Mouse (Mus musculus) embryo, embryonic 9.5 days (tissue): ENCODE data around the gene Prss46.

Experiments used
- DNase-seq: peaks from one replicate; pipeline ENCODE4 v3.0.0-alpha.2; 2017; ENCODE audit errors: extremely low spot score

Prss46 gene

DNA sequence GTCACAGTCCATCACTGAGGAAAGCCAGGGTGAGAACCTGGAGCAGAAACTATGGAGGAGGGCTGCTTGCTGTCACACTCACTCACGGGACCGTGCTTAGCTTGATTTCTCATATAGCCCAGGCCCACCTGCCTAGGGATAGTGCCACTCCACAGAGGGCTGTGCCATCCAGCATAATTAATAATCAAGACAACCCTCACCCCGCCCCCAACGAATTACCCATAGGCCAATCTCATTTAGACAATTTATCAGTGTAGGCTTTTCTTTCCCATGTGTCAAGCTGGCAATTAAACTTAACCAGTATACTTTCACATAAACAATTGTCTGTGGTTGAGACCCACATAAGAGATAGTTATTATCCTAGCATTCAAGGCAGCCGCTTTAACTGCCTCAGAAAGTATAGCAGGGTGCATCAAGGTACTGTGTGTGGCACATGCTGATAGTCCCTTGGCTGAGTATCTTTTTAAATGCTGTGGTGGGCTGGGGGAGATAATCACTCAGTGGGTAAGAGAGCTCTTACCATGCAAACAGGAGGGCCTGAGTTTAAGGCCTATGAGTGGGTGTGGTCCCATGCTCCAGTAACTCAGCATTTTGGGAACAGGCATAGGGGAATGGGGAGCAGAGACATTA lies 14.8 kb downstream of the Prss46 start:
- DNase-seq, result no peak

DNA sequence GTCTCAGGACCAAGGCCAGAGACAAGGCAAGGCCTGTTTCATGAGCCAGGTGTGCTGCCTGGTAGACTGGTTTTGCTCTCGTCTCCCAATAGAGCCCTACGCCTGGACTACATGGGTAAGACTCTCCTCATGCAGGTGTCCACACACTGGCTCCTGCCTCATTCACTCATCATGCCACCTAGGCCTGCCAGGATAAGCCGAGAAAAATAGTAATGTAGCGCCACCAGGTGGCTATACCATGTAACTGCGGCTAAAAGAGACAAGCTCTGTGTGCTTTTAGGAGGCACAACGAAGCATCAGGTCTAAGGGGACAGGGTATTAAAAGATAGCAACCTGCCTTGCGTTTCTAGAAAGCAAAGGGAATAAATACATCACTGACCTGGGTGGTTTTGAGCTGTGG lies 26.7 kb downstream of the Prss46 start:
- peak; percentile 57 for DNase-seq

DNA sequence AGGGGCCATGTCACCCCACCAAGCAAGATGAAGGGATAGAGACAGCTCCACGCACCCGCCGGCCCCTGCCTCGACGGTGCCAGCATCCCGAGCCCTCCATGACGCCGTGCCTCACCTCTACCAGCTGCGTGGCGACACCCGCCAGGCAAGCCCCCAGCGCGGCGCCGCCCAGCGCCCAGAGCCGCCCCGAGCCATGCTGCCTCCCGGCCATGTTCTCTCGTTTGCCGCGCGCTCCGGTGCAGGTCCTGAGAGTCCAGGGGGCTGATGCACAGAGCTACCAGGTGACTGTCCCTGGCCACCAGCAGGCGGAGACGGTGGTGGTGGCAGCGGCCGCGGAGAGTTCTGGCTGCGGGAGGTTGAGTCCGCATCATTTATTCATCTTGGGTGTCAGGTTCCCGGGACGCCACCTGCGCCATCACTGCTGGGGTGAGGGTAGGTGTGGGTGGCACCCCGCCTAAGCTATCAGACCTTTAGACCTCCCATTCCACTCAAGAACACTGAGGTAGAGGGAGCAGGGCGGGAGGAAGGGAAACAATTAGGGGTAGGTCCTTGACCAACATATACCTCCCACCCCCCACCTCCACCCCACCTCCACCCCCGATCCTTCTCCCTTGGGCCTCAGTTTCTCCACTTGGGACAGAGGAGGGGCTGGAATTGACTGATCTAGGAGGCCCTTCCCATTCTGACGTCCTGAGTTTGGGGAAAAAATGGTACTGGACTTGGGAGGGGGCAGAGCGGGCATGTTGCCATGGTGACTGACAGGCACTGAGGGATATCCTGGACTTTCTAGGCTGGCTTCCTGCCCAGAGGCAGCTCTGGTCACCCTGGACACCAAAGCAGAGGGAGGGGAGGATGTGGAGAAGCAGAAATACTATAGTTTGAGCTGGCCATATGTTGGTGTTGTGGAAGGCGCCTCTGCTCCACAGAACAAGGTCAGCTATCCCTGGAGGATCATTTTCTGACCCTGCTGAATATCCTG lies 29.7 kb downstream of the Prss46 start:
- DNase-seq, result no peak

DNA sequence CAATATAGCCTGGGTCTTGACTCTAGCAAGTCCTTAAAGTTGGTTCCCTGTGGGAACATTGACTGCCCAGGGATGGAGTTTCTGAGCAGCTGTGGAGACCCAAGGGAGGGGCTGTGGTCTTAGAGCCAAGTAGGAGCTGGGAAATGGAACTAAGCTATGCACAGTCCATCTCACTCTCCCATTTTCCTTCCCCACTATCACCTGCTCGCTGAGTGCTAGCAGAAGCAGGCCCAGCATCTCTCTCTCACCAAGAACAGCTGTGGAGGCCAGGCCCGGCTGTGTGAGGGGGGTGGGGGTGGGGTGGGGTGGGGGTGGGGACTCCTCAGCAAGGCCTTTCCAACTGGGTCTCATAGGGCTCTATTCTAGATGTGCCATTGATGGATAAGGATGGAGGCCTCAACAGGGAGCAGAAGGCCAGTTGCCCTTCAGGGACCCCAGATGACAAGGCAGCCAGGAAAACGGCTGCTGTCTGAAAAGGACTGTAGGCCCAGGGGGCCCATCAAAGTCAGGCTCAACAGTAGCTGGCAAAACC lies 30.4 kb downstream of the Prss46 start:
- DNase-seq, result no peak

DNA sequence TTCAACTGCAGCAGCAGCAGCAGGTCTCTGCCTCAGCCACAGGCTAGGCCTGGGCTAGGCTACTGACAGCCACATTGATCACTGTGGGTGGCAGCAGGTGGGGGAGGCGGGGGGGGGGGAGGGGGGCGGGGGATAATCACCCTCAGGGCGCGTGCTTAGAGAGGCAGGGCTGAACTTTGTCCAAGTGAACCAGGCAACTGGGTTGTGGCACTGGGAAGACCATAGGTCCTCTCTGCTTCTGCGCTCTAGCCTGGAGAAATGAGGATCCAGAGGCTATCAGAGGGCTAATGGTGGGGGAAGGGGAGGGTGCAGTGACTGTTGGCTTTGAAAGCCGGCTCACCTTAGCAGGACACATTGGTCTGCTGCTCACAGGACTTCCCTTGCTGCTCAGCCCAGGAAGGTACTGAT lies 31.0 kb downstream of the Prss46 start:
- peak; percentile 52 for DNase-seq

DNA sequence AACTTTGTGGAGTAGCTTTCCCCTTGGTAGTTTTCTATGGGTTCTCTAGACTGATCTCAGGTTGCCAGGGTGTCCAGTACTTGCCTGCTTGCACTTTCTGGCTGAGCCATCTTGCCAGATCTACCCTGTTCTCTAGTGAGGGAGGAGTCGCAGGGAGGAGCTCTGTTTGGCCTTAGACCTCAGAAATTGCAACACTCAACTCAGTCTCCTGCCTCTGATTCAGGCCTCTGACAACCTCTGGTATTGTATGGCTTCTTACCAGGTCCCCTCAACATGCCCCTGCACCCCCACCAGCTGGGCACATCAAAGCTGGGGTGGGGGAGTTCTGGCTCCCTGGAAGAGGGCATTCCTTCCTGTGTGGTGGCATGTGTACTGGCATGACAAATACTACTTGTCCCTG lies 33.0 kb downstream of the Prss46 start:
- no peak for DNase-seq

DNA sequence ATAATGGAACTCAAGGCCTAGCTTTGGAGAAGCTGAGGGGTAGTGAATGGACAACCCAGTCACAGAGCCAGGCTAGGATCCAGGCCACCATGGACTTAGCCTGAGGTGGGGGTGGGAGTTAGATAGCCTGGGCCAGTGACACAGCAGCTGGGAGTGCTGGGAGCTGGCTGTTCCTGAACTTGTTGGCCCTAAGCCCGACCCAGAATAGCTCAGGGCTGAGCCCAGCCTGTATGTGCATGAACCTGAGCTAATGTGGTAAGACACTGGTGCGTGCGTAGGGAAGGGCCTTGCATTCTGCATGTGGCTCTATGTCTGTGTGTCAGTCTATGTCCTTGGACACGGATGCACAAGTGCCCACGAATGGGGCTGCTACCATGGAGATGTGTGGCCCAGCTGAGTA lies 33.6 kb downstream of the Prss46 start:
- no peak for DNase-seq

DNA sequence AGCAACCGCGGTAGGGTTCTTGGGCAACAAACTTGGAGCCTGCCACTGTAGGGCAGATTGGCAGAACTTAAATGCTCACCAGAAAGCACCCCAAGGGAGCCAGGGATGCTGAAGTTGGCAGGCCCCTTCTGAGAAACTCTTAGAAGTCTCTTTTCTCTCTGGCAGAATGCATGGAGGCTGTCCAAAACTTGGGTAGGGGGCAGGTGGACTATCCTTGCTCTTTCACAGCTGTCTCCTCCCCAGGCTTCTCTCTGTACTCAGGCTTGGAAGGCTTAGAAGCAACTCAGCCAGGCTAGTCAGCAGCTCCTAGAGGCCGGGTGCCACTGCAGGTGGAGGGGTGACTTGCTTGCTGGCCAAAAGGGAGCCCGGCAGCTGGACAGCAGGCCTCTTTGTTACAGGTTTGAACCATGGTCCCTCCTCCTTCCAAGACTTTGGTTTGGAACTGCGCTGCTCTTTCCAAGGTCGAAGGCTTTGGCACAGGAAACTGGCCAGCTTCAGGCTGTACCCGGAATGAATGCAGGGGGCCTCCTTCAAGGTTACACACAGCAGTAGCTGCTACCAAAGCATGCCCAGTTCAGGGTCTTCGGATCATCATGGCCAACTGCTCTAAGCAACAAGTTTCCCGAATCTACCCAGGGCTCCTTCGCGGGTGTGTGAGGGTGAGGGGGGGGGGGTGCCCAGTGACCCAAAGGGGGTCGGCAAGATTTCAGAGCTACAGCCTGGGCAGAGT lies 35.0 kb downstream of the Prss46 start, which contains the start of gene Als2cl:
Als2cl (plus strand) TSS at position 680 of the 730 bp plus-strand sequence.
- no peak for DNase-seq

DNA sequence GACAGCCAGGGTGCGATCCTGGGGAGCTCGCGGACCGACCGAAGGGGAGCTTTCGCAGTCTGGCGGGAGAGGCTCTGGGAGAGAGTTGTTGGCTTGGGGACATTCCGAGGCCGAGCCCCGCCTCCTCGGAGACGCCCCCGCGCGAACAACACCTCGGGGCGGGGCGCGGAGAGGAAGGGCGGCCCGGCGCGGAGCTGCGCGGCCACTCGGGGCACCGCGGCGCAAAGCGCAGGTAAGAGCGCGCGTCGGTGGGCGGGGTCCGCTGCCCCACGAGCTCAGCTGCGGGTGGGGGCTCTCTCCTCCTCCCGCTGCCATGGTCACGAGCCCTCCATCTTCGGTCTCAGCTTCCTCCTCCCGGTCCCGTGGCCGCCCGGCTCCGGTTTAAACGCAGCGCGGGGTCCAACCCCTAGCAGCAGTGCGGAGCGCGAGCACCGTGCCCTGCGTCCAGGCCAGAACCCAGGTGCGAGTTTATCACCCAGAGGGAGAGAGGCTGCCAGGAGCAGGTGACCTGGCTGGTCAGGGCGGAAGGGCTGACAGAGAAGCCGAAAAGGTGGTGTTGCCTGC lies 35.8 kb downstream of the Prss46 start, which contains the start of gene Tmie:
Tmie (minus strand) TSS at position 116 of the 564 bp plus-strand sequence.
- no peak for DNase-seq

DNA sequence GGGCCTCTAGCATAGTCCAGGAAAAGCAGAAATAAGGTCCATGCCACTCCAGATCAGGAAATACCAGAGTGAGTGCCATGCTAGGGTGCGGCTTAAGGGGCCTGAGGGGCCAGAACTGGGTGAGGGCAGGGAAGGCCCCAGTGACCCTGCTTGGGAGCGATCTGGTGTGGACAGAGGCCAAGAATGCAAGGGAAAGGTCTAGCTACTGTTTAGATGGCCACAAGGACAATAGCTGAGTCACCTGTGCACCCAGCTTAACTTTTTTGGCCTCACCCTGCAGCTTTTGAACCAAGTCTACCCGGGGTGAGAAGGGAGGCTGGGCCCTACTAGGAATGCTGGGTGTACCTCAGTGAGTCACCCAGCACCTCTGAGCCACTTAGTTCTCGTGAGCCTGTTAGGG lies 36.5 kb downstream of the Prss46 start:
- DNase-seq, result no peak

DNA sequence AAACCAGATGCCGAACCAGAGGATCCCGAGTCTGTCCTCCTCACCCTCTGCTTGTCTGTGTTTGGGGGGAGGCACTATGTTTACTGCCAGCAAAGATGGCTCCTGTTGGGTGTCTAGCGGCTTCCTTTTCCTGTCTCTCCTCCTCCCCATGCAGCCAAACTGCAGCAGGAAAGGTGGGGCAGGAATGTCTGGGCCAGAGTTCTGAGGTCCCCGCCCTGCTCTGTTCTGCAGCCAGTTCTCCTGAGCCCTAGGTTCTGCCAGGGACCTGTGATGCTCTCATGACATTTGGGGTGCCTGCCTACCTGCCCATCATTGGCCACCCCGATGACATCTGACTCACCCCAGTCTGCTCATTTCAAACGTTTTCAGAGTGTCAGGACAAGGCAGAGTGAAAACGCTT lies 37.6 kb downstream of the Prss46 start:
- DNase-seq, result no peak

DNA sequence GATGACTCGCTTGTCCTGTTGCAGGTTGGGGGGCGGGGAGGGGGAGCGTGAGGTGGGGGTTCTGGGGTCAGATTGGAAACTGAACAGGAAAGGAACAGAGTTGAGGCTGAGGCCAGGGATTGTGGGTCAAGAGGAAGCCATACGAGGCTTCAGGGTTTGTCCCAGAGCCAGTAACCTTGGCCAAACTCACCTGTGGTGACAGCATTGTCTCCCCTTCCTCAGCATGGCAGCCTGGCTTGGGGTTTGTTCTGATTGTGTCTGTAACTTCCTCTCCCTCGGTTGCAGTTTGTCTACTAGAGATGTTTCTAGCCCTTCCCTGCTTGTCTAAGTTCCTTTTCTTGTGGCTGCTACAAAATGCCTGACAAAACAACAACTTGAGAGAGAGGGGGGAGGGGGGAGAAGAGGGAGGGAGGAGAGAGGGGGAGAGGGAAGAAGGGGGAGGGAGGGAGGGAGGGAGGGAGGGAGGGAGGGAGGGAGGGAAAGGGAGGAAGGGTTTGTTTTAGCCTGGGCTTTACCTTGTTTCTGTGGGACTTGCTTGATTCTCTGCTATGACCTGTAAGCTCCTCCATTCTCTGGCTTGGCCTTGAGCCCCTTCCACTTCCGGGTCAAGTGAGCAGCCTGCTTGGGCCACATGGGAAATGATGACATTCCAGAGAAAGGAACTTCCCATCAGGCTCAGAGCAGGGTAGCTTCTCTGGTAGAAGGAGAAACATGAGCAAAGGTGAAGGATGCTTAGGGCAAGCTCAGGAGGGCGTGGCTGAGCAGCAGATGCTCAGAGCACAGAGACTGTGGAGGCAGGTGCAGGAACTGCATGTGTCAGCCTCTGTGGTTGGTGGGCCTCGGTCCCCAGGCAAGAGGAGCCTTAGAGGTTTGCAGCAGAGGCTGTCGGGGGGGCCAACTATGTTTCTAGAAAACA lies 43.3 kb downstream of the Prss46 start:
- no peak for DNase-seq

DNA sequence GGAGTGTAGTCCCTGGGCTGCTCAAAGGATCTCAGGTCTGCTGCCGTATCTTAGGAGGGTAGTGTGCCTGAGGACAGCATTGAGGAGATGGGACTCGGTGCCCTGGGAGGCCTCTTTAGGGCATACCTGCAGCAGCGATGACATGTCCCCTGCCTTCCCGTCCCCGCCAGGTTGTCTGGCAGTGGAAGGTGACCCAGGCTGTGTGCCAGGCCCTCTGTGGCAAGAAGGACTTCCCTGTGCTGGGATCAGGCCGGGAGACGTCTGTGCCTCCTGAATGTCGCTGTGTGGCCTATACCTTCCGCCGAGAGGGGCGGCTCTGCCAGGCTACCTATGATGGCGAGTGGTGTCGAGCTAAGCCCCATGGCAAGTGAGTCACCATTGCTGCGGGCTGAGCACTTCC lies 44.6 kb downstream of the Prss46 start:
- DNase-seq, result no peak

DNA sequence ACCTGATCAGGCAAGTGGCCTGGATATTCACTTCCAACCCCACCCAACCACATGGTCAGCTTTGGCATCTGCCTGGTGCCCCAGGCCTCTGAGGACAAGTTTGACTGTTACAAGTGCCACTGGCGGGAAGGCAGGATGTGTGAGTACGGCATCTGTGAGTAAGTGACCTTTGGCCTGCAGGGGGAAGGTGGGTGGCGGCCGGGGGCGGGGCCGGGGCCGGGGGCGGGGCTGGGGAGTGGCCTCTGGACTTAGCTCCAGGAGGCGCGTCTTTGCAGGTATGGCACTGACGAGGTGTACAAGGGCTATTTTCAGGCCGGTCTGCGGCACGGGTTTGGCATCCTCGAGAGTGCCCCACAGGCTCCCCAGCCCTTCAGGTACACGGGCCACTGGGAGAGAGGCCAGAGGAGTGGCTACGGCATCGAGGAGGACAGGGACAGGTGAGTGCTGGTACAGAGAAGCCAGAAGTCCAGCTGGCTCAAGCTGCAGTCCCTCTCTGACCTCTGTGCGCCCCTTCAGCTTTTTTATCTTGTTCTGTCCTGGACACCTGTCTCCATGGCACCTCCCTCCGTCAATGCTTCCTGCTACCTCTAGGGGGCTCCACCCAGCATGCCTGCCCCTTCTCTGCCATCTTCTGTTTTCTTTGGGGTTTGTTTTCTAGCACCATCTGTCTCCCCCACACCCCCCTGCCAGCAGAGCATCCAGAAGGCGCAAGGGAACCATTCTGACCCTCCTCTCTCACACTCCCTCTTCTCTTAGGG lies 45.9 kb downstream of the Prss46 start:
- DNase-seq, result peak; percentile 65

DNA sequence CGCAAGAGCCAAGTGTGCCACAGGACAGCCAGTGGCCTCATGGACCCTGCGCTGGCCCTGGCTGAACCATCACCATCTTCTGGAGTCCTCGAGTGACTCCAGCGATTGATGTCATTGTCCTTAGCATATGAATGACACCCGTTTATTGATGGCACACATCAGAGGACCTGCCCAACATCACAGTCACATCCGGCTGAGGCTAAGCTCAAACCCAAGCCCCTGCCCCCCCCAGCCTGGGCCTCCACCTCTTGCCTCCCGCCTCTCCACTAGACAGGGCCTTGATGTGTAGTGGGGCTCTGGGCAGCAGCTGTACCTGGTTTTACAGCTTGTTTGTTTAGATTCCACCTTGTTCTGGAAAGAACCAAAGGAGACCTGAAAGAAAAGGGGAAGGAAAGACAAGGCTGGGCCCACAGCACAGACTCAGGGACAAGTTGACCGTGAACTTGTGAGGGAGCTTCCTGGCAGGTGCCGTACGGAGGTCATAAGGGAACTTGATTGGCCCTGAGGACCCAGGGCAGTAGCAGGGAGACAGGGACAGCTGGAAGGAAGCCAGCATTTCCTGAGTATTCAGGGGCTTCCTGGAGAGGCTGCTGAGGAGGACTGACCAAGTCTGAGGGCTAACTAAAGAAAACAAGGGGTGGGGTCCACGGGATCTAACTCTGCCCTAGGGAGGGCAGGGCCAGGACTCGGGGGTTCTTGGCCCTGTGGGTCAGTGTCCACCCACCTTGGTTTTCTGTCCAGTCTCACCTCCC lies 46.9 kb downstream of the Prss46 start:
- no peak for DNase-seq

DNA sequence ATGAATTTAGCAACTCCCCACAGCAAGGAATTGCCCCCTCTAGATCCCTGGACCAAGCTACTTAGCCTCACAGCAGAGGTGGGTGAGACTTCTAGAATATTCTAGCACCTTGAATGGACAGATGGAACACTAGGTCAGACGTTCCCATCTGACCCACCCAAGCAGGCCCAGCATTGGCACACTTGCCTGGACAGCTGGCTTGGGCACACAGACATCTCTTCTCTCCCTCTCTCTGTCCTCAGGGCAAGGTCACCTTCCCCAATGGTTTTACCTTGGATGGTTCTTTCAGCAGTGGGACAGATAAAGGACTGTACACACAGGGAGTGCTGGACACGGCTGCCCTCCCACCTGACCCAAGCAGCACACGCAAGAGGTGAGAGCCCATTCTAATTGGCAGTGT lies 48.2 kb downstream of the Prss46 start:
- no peak for DNase-seq

DNA sequence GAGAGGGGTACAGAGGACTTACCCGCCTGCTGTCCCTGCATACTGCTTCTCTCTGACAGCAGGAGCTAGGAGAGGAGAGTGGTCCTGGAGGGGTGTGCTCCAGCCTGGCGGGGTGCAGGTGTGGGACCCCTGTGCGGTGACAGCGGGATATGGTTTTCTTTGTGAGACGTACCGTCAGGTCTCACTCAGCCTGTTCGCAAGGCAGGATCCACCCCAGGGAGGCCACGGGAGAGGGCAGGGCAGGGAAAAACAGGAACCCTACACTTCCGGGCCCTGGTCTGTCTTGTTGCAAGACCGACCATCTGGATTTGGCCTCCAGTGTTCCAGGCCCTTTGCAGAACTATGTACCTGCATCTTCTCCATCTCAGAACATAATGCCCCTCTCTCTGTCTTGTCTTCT lies 49.1 kb downstream of the Prss46 start:
- DNase-seq, result no peak

DNA sequence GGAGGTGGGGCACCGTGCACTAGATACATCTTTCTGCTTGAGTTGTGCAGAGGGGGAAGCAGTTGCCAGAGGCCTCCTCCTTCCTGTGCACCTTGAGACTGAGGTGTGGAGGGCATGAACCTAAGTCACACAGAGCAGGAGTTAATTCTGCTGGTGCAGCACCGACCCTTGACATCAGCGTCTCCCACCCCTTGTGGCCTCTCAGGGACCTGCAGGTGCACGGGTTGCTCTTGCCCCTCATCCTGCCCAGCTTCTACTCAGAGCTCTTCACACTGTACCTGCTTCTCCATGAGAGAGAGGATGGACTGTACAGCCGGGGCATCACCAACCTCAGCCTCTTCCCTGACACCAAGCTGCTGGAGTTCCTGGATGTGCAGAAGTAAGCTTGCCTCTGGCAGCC lies 51.2 kb downstream of the Prss46 start:
- DNase-seq, result no peak

DNA sequence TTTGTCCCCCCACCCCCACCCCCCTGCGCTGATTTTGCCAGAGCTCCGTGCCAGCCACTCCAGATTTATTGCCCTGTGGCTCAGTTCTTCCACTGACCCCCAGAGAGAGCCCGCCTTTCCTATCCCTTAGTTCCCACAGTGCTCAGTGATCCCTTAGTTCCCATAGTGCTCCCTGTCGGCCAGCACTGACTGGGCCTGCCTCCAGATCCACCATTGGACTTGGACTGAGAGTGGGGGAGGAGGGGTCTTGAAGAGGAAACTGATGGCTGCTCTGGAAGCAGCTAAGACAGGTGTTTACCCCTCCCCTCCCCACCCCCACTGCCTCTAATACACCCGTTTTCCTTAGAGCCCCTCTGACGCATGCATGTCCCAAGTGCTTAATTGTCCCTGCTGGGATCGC lies 51.7 kb downstream of the Prss46 start:
- DNase-seq, result no peak
